Mouse (Mus musculus): Measurements from ENCODE around the gene Ldb3. TPM values are rescaled to one million over a fixed set of nuclear protein-coding genes. Genes with fewer than 3 reads are reported as not detected.

Ldb3 gene
- polyA plus RNA-seq, 1 experiment from 2014 or later = 0.11 TPM

DNA sequence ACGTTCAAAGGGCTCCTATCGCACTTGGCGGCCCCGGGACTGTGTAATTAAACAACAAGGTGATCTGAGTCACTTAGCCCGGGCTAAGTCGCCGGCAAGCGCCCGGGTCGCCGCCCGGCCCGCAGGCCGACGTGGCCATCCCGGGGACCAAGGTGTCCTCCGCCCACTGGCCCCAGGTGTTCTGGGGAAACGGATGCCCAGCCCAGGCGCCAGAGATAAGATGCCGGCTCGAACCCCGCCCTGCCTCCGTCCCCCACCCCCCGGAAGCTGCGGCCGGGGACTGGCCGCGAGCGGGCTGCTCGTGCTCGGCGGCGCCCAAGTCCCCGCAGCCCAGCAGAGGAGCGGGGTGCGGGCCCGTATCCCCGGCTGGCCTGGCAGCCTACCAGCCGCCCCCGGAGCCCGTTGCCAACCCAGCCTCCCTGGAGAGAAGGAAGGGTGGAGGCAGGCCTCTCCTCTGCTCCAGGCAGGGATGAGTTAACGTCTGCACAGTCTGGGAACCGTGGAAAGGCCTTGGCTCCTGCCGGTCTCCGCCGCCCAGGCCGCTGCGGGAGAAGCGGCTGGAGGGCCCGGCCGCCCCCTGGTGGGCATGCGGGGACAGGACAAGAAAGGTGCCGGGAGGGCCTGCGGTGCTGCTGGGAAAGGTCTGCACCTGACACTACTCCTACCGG lies 39.3 kb downstream of the Ldb3 start:
- ATAC-seq = peak; percentile 98
- Histone ChIP-seq H3K9me3 (no peaks in the 10 kb centered on the region), H3K4me1 (replicated peaks) (0 out of 2 replicates have a peak, but pooled peaks cover 6% of the 10 kb centered on the region), H3K36me3 (no peaks in the 10 kb centered on the region), H3K27me3 (peaks cover 10% of the 10 kb centered on the region; the same call in 1 of the 2 replicates), H3K4me2 (replicated peaks) (peak overlapping the region; percentile 83), H3K9ac (replicated peaks) (peak overlapping the region; percentile 86), H3K27ac (peak overlapping the region; percentile 86), H3K4me3 (replicated peaks) (peak overlapping the region; percentile 85)
- WGBS = under 1% methylated on average over 46 of the region's 55 CpGs

- peak overlapping the region; percentile 86 for H3K9ac ChIP-seq (replicated peaks)
- under 1% methylated on average over 27 of the region's 27 CpGs for WGBS
- H3K9me3 ChIP-seq = no peaks in the 10 kb centered on the region
- peak; percentile 63 for ATAC-seq
- peaks cover 10% of the 10 kb centered on the region; the same call in 1 of the 2 replicates for H3K27me3 ChIP-seq
- no peaks in the 10 kb centered on the region for H3K36me3 ChIP-seq
- H3K4me3 ChIP-seq (replicated peaks) = peak overlapping the region; percentile 85
- peak overlapping the region; percentile 83 for H3K4me2 ChIP-seq (replicated peaks)
- peak overlapping the region; percentile 86 for H3K27ac ChIP-seq
- 0 out of 2 replicates have a peak, but pooled peaks cover 6% of the 10 kb centered on the region for H3K4me1 ChIP-seq (replicated peaks)
These were observed 40.0 kb downstream of the Ldb3 start for GRCm38 (mm10) chr14:34548391-34549001.

DNA sequence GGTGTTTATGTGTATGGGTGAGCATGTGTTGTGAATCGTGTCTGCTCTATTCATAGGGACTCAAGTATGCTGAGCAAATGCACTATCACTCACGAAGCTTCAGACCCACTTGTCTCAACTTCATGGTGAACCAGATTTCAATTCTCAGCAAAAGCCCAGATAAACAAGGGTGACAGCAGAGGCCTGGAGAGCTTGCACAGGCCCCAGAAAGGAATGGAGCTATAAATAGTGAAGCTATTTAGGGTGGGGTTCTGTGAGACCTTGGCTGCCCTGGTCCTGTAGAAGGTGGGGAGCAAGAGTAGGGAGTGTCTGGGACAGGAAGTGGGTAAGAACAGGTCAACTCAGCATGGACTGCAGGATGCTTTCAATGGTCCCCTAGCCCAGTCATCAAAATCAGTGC lies 43.9 kb downstream of the Ldb3 start:
- Histone ChIP-seq H3K4me3 (replicated peaks) (no peak overlapping the region), H3K27ac (no peak overlapping the region), H3K9ac (replicated peaks) (no peak overlapping the region), H3K4me1 (replicated peaks) (0 out of 2 replicates have a peak, but pooled peaks cover 5% of the 10 kb centered on the region), H3K4me2 (replicated peaks) (no peak overlapping the region), H3K36me3 (no peaks in the 10 kb centered on the region), H3K27me3 (peaks cover 10% of the 10 kb centered on the region; the same call in 1 of the 2 replicates), H3K9me3 (no peaks in the 10 kb centered on the region)
- no peak for ATAC-seq
- WGBS = 83% methylated on average over 2 of the region's 2 CpGs

DNA sequence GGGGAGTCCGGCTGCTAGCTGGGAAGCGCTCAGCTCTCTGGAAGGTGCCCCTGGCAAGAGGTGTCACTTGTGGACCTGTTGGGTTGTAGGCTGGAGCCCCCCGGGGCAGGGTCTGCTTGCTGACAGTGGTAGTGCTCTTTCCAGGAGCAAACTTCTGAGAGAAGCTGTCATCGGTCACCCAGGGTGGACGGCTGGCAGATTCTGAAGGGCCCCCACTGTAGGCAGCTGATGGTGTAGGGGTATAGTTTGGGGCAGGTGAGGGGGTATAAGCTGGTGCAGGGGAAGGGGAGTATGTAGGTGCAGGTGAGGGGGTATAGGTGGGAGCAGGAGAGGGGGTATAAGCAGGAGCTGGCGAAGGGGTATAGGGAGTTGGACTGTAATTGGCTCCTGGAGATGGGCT lies 44.5 kb downstream of the Ldb3 start:
- Histone ChIP-seq H3K27ac (no peak overlapping the region), H3K9ac (replicated peaks) (no peak overlapping the region), H3K4me1 (replicated peaks) (0 out of 2 replicates have a peak, but pooled peaks cover 4% of the 10 kb centered on the region), H3K36me3 (no peaks in the 10 kb centered on the region), H3K4me3 (replicated peaks) (no peak overlapping the region), H3K4me2 (replicated peaks) (no peak overlapping the region), H3K9me3 (no peaks in the 10 kb centered on the region), H3K27me3 (peaks cover 10% of the 10 kb centered on the region; the same call in 1 of the 2 replicates)
- ATAC-seq = no peak
- 93% methylated on average over 6 of the region's 6 CpGs for WGBS

DNA sequence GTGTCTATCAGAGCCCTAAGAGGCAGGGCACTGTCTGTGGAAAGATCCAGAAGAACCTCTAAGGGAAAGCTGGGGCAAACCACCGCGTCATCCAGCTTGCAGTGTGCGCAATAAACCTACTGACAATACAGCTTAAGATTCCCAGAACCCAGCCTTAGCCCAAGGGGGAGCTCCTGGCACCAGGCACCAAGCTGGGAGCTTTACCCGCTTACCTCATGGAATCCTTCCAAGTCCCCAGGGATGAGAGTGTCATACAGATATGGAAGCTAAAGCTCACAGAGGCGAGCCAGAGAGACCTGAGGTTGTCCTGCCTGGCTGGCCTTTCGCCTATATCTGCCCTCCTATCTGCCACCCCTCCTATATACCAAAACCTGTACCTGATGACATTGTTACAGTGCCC lies 44.9 kb downstream of the Ldb3 start:
- ATAC-seq = no peak

DNA sequence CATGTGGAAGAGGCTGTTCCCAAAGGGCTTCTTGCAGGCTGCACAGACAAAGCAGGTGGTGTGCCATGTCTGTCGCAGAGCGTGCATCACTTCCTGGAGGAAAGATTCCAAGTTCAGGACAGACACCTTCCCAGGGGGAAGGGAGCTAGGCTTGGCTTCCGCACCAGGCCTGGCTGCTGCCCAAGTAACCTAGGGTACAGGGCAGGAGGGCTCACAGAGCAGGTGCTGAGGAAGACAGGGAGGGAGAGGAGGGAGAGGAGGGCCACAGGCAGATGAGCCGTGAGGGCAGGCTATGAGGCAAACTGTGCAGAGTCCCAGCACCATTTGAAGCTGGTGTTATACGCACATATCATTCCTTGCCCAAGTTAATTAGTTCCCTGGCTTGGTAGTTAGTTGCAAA lies 46.6 kb downstream of the Ldb3 start:
- H3K27me3 ChIP-seq = 0 out of 2 replicates have a peak, but pooled peaks cover 8% of the 10 kb centered on the region

More for the DNA sequence above, 44.9 kb downstream of the Ldb3 start:
- 77% methylated on average over 6 of the region's 6 CpGs for WGBS
- no peak overlapping the region for H3K27ac ChIP-seq
- no peak overlapping the region for H3K9ac ChIP-seq (replicated peaks)
- H3K36me3 ChIP-seq = no peaks in the 10 kb centered on the region
- 0 out of 2 replicates have a peak, but pooled peaks cover 4% of the 10 kb centered on the region for H3K4me1 ChIP-seq (replicated peaks)
- no peaks in the 10 kb centered on the region for H3K9me3 ChIP-seq
- H3K4me3 ChIP-seq (replicated peaks) = no peak overlapping the region
- no peak overlapping the region for H3K4me2 ChIP-seq (replicated peaks)
- H3K27me3 ChIP-seq = peaks cover 10% of the 10 kb centered on the region; the same call in 1 of the 2 replicates

DNA sequence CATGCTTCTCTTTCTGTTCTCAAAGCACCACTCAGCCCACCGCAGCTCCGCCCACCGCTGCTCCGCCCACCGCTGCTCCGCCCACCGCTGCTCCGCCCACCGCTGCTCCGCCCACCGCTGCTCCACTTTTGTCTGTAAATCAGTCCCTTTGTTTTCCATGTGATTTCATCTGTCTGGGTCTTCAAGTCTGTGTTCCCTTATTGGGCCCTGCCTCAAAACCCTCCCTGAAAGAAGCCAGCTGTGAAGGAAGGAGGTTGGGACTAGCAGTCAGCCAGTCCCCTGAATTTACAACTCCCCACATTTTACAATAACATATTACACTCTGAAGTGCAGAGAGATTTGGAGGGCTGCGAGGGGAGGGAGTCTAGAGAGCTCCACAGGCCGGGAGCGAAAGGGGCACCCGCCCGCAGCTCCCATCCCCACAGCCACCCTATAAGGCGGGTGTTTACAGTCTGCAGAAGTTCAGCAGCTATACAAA lies 47.8 kb downstream of the Ldb3 start:
- H3K4me2 ChIP-seq (replicated peaks) = 0 out of 2 replicates have a peak overlapping the region, but pooled peaks have one; percentile 1
- ATAC-seq = 0 out of 2 replicates have a peak, but pooled peaks have one; percentile 20

More for the DNA sequence above, 46.6 kb downstream of the Ldb3 start:
- WGBS = 87% methylated on average over 5 of the region's 5 CpGs
- Histone ChIP-seq H3K9ac (replicated peaks) (no peak overlapping the region), H3K4me3 (replicated peaks) (no peak overlapping the region), H3K36me3 (no peaks in the 10 kb centered on the region), H3K27ac (no peak overlapping the region), H3K4me1 (replicated peaks) (no peaks in the 10 kb centered on the region), H3K4me2 (replicated peaks) (no peak overlapping the region), H3K9me3 (no peaks in the 10 kb centered on the region)
- no peak for ATAC-seq

GRCm38 (mm10) chr14:34535883-34536282 lies 52.6 kb downstream of the Ldb3 start:
- Histone ChIP-seq H3K4me3 (replicated peaks) (no peak overlapping the region), H3K9ac (replicated peaks) (no peak overlapping the region), H3K27ac (no peak overlapping the region), H3K4me1 (replicated peaks) (no peaks in the 10 kb centered on the region), H3K9me3 (no peaks in the 10 kb centered on the region), H3K36me3 (no peaks in the 10 kb centered on the region), H3K27me3 (no peaks in the 10 kb centered on the region), H3K4me2 (replicated peaks) (no peak overlapping the region)
- no peak for ATAC-seq
- WGBS = 75% methylated on average over 4 of the region's 4 CpGs

More for the DNA sequence above, 47.8 kb downstream of the Ldb3 start:
- Histone ChIP-seq H3K4me1 (replicated peaks) (no peaks in the 10 kb centered on the region), H3K4me3 (replicated peaks) (no peak overlapping the region), H3K9me3 (no peaks in the 10 kb centered on the region), H3K36me3 (no peaks in the 10 kb centered on the region), H3K27me3 (0 out of 2 replicates have a peak, but pooled peaks cover 2% of the 10 kb centered on the region), H3K27ac (no peak overlapping the region), H3K9ac (replicated peaks) (no peak overlapping the region)
- 13% methylated on average over 17 of the region's 17 CpGs for WGBS

DNA sequence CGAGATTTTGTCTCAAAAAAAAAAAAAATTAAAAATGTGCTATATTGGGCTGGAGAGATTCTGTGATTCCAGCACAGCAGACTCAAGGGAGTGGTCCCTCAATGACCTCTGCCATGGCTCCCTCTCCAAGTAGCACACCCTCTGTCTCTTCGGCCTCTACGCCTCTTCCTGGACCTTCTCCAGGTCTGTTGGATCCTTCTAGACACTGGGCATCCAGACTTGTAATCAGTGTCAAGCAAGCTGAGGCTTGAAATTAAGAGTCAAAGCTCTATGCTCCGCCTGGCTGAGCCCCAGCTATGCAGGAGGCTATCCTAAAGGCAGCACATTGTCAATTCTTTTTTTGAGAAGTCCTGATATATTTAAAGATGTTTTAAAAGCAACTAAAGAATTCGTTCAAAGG lies 54.9 kb downstream of the Ldb3 start:
- H3K4me1 ChIP-seq (replicated peaks) = no peaks in the 10 kb centered on the region
- no peak overlapping the region for H3K27ac ChIP-seq
- no peak for ATAC-seq
- H3K4me3 ChIP-seq (replicated peaks) = no peak overlapping the region
- H3K27me3 ChIP-seq = no peaks in the 10 kb centered on the region
- H3K36me3 ChIP-seq = no peaks in the 10 kb centered on the region
- H3K4me2 ChIP-seq (replicated peaks) = no peak overlapping the region
- WGBS = 87% methylated on average over 5 of the region's 5 CpGs
- H3K9me3 ChIP-seq = peaks cover 4% of the 10 kb centered on the region; the same call in 1 of the 2 replicates
- no peak overlapping the region for H3K9ac ChIP-seq (replicated peaks)

GRCm38 (mm10) chr14:34532536-34532935 lies 55.9 kb downstream of the Ldb3 start:
- no peaks in the 10 kb centered on the region for H3K4me1 ChIP-seq (replicated peaks)
- no peak for ATAC-seq
- WGBS = 91% methylated on average over 6 of the region's 6 CpGs
- no peak overlapping the region for H3K27ac ChIP-seq
- H3K27me3 ChIP-seq = no peaks in the 10 kb centered on the region
- no peaks in the 10 kb centered on the region for H3K36me3 ChIP-seq
- peaks cover 4% of the 10 kb centered on the region; the same call in 1 of the 2 replicates for H3K9me3 ChIP-seq
- H3K4me2 ChIP-seq (replicated peaks) = no peak overlapping the region
- no peak overlapping the region for H3K9ac ChIP-seq (replicated peaks)
- H3K4me3 ChIP-seq (replicated peaks) = no peak overlapping the region

- no peak overlapping the region for H3K4me2 ChIP-seq (replicated peaks)
- no peak for ATAC-seq
These were observed 59.7 kb downstream of the Ldb3 start for GRCm38 (mm10) chr14:34528804-34529203.

GRCm38 (mm10) chr14:34522701-34523100 lies 65.8 kb downstream of the Ldb3 start, which contains the start of gene 9230112D13Rik:
TSS of gene 9230112D13Rik (minus strand) at chr14:34522801.
- no peak within 1 kb of the TSS for H3K4me2 ChIP-seq (replicated peaks)
- no peak within 1 kb of the TSS for H3K27ac ChIP-seq
- H3K9me3 ChIP-seq = 0 out of 2 replicates have a peak, but pooled peaks cover 3% of the 10 kb centered on the region
- WGBS = 92% methylated on average over 8 of the region's 8 CpGs
- H3K36me3 ChIP-seq = no peaks in the 10 kb centered on the region
- ATAC-seq = no peak
- H3K9ac ChIP-seq (replicated peaks) = no peak within 1 kb of the TSS
- no peak within 1 kb of the TSS for H3K4me3 ChIP-seq (replicated peaks)
- H3K4me1 ChIP-seq (replicated peaks) = no peaks in the 10 kb centered on the region
- H3K27me3 ChIP-seq = no peaks in the 10 kb centered on the region

More at GRCm38 (mm10) chr14:34528804-34529203, 59.7 kb downstream of the Ldb3 start:
- no peaks in the 10 kb centered on the region for H3K36me3 ChIP-seq
- WGBS = 72% methylated on average over 8 of the region's 8 CpGs
- H3K27me3 ChIP-seq = no peaks in the 10 kb centered on the region
- peaks cover 4% of the 10 kb centered on the region; the same call in 1 of the 2 replicates for H3K9me3 ChIP-seq
- no peak overlapping the region for H3K27ac ChIP-seq
- no peak overlapping the region for H3K9ac ChIP-seq (replicated peaks)
- no peak overlapping the region for H3K4me3 ChIP-seq (replicated peaks)
- no peaks in the 10 kb centered on the region for H3K4me1 ChIP-seq (replicated peaks)

Data from midbrain, embryonic 13.5 days (tissue).